ENCODE assay signal across 9 mouse cellular contexts in genomic region chr7:116701466-116702342, GRCm38 (mm10).
DNase-seq lines count a peak whose midpoint lies in the region; ATAC-seq lines count a peak whose summit lies in the region.
"Had no signal": no experiment of that assay in that cellular context is flagged by ENCODE, and none has a peak within 500 bp of the region (broad histone marks: within the 10 kb centered on the region; RNA-seq: fewer than 3 reads in every experiment).

No protein-coding gene starts in this region.

- WGBS in hindbrain, embryonic 14.5 days = 43% methylated on average over 14 of the region's 14 CpGs

- H3K9me3 ChIP-seq in hindbrain, embryonic 14.5 days (ENCODE audit: control insufficient read depth, low read length) = no peaks in the 10 kb centered on the region

- H3K9ac ChIP-seq in hindbrain, embryonic 14.5 days = no peak overlapping the region
- H3K9ac ChIP-seq: limb, embryonic 12.5 days had no signal

- no peak overlapping the region for H3K27ac ChIP-seq in hindbrain, embryonic 14.5 days
- H3K27ac ChIP-seq: limb, embryonic 12.5 days had no signal

- no peak overlapping the region for H3K4me2 ChIP-seq in hindbrain, embryonic 14.5 days (replicated peaks)
- H3K4me2 ChIP-seq: limb, embryonic 12.5 days had no signal

- ATAC-seq in hindbrain, embryonic 14.5 days (ENCODE audit: low FRiP score) = peak; percentile 72
- 0 out of 2 replicates have a peak, but pooled peaks have one; percentile 59 for ATAC-seq in megakaryocyte, adult 5-6 weeks (ENCODE audit: poor library complexity, severe bottlenecking)

- peak; percentile 0 for DNase-seq in MEL-GATA-1-ER (ENCODE audit: extremely low read depth, low read depth)
- DNase-seq in cerebellum, adult 9-10 months = peak; percentile 4
- DNase-seq in frontal cortex, postnatal 10 days (ENCODE audit: low spot score in 2 of 2) = peak; percentile 51 to 82
- peak; percentile 87 for DNase-seq in hindbrain, embryonic 14.5 days (ENCODE audit: low spot score)
- DNase-seq in layer of hippocampus, postnatal 25 days (ENCODE audit: extremely low spot score in 1 of 2, low spot score in 1 of 2) = peak; percentile 85 to 95
- DNase-seq in right cerebral cortex, postnatal 14 days = peak; percentile 79
- DNase-seq in urinary bladder, postnatal 4 days (ENCODE audit: low spot score in 2 of 2) = peak; percentile 58 to 79

- H3K4me1 ChIP-seq in hindbrain, embryonic 14.5 days (replicated peaks; ENCODE audit: control insufficient read depth, insufficient read depth, low read length) = no peaks in the 10 kb centered on the region
- H3K4me1 ChIP-seq: limb, embryonic 12.5 days had no signal

- H3K4me3 ChIP-seq in hindbrain, embryonic 14.5 days (replicated peaks; ENCODE audit: low read length) = no peak overlapping the region
- H3K4me3 ChIP-seq: limb, embryonic 12.5 days had no signal

- H3K27me3 ChIP-seq in hindbrain, embryonic 14.5 days (ENCODE audit: control insufficient read depth, insufficient read depth, low read length) = no peaks in the 10 kb centered on the region

- H3K36me3 ChIP-seq in hindbrain, embryonic 14.5 days (replicated peaks; ENCODE audit: control insufficient read depth, insufficient read depth) = no peaks in the 10 kb centered on the region
- H3K36me3 ChIP-seq: limb, embryonic 12.5 days had no signal

Comparison
In these comparisons a context has a peak if more than half of its experiments do, and no peak if none do; other contexts are left out.
1. DNase-seq: peak in every context shown above with its lines; median percentile 90 in layer of hippocampus, postnatal 25 days; 87 in hindbrain, embryonic 14.5 days; 79 in right cerebral cortex, postnatal 14 days; 68 in urinary bladder, postnatal 4 days; 66 in frontal cortex, postnatal 10 days; 4 in cerebellum, adult 9-10 months; 0 in MEL-GATA-1-ER.